Mouse (Mus musculus) hindbrain, embryonic 11.5 days (tissue): ENCODE data around the gene Igflr1. TPM values are rescaled to one million over a fixed set of nuclear protein-coding genes. Genes with fewer than 3 reads are reported as not detected.

ENCODE experiments used
- ATAC-seq: fragments of 200-750 bp; cut with Nextera tagmentation; 2 replicates; pipeline ENCODE4 v1.8.0; 2017; ENCODE audit warnings: mild to moderate bottlenecking, moderate TSS enrichment, moderate library complexity; ENCODE audit not compliant: low FRiP score
- DNase-seq: peaks from one replicate; pipeline ENCODE4 v3.0.0-alpha.2; 2015; ENCODE audit warnings: low spot score
- H3K27ac ChIP-seq: fragments of 300-500 bp; sonication (generic); 2 replicates; pipeline ENCODE4 v1.5.1; 2014; ENCODE audit warnings: mild to moderate bottlenecking, low read depth, low read length
- H3K27me3 ChIP-seq: fragments of 300-500 bp; sonication (generic); 2 replicates; pipeline ENCODE4 v1.6.1; 2014; ENCODE audit warnings: mild to moderate bottlenecking, low read length, moderate library complexity, mixed read lengths; ENCODE audit not compliant: control insufficient read depth, insufficient read depth
- H3K36me3 ChIP-seq: fragments of 300-500 bp; sonication (generic); 2 replicates; pipeline ENCODE4 v1.6.1; 2014; ENCODE audit warnings: mild to moderate bottlenecking, low read length, moderate library complexity, mixed read lengths; ENCODE audit not compliant: control insufficient read depth, insufficient read depth
- H3K4me1 ChIP-seq: fragments of 300-500 bp; sonication (generic); replicated peaks from 2 replicates; pipeline ENCODE4 v1.6.1; 2014; ENCODE audit warnings: low read length, mixed read lengths; ENCODE audit not compliant: control insufficient read depth, insufficient read depth
- H3K4me2 ChIP-seq: fragments of 300-500 bp; sonication (generic); replicated peaks from 2 replicates; pipeline ENCODE4 v1.6.1; 2014; ENCODE audit warnings: mild to moderate bottlenecking, low read depth, low read length
- H3K4me3 ChIP-seq: fragments of 300-500 bp; sonication (generic); 2 replicates; pipeline ENCODE4 v1.5.1; 2014; ENCODE audit warnings: low read depth, low read length
- H3K9ac ChIP-seq: fragments of 300-500 bp; sonication (generic); 2 replicates; pipeline ENCODE4 v1.6.1; 2014; ENCODE audit warnings: low read depth, low read length
- H3K9me3 ChIP-seq: fragments of 300-500 bp; sonication (generic); 2 replicates; pipeline ENCODE4 v1.6.1; 2016; ENCODE audit warnings: low read length; ENCODE audit not compliant: control insufficient read depth
- WGBS: fragments of 180-500 bp; shearing (Covaris S2); extraction: QIAGEN DNeasy Blood & Tissue Kit; methylation state at CpG from one replicate; pipeline ENCODE4 v1.1.7; 2014; 5-methylcytosine and 5-hydroxymethylcytosine counted together
- polyA plus RNA-seq: library from polyadenylated mRNA; unstranded; fragments of >200 nt; fragmentation: Nextera tagmentation; extraction: Ambion mirVana; gene quantifications from 2 replicates; pipeline ENCODE4 v1.2.1, GENCODE M21; 2014

Igflr1 gene
- polyA plus RNA-seq, 1 experiment from 2014 or later = 3.6 TPM

DNA sequence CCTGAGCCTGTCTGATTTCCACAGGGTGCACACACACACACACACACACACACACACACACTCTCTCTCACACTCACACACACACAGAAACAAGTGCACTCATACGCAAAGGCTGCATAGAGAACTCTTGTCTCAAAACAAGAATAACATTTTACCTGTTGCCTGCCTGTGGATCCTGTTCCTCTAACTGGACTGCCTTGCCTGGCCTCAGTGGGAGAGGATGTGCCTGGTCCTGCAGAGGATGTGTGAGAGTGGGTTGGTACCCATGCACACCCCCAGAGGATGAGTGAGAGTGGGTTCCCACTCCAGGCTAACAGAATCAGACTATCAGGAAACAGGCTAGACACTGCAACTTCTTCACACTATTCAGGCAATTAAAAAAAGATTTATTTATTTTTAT lies 14.6 kb upstream of the Igflr1 start:
- no peaks in the 10 kb centered on the region for H3K27me3 ChIP-seq
- H3K4me1 ChIP-seq = peaks cover 3% of the 10 kb centered on the region; the same call in 1 of the 2 replicates
- H3K4me3 ChIP-seq = no peak overlapping the region
- DNase-seq (no peak), ATAC-seq (no peak)
- H3K4me2 ChIP-seq = no peak overlapping the region
- no peaks in the 10 kb centered on the region for H3K9me3 ChIP-seq
- WGBS = 100% methylated on average over 1 of the region's 1 CpGs
- no peak overlapping the region for H3K27ac ChIP-seq
- H3K9ac ChIP-seq = no peak overlapping the region
- 0 out of 2 replicates have a peak, but pooled peaks cover 3% of the 10 kb centered on the region for H3K36me3 ChIP-seq

GRCm38 (mm10) chr7:30551445-30552101 lies 13.7 kb upstream of the Igflr1 start:
- Histone ChIP-seq H3K4me1 (peaks cover 3% of the 10 kb centered on the region; the same call in 1 of the 2 replicates), H3K36me3 (0 out of 2 replicates have a peak, but pooled peaks cover 3% of the 10 kb centered on the region), H3K27me3 (no peaks in the 10 kb centered on the region), H3K4me2 (peak overlapping the region; percentile 88), H3K27ac (peak overlapping the region; percentile 82), H3K9ac (peak overlapping the region; percentile 64), H3K4me3 (peak overlapping the region; percentile 56), H3K9me3 (no peaks in the 10 kb centered on the region)
- WGBS = 4% methylated on average over 10 of the region's 10 CpGs
- no peak for DNase-seq
- ATAC-seq = peak; percentile 74

GRCm38 (mm10) chr7:30552102-30553020 lies 12.9 kb upstream of the Igflr1 start, which contains the start of the genes Hspb6 and Proser3:
Gene Hspb6 (plus strand): TSS chr7:30552178.
Gene Proser3 (minus strand): TSS chr7:30552299.
- peak; percentile 95 for DNase-seq
- ATAC-seq = peak; percentile 94
- no peaks in the 10 kb centered on the region for H3K9me3 ChIP-seq
- H3K4me2 ChIP-seq = peak within 1 kb of the TSS; percentile 88
- no peaks in the 10 kb centered on the region for H3K27me3 ChIP-seq
- H3K4me3 ChIP-seq = peak within 1 kb of the TSS; percentile 56
- WGBS = 1% methylated on average over 44 of the region's 44 CpGs
- H3K36me3 ChIP-seq = 0 out of 2 replicates have a peak, but pooled peaks cover 5% of the 10 kb centered on the region
- peak within 1 kb of the TSS; percentile 82 for H3K27ac ChIP-seq
- H3K4me1 ChIP-seq = peaks cover 3% of the 10 kb centered on the region; the same call in 1 of the 2 replicates
- peak within 1 kb of the TSS; percentile 64 for H3K9ac ChIP-seq

DNA sequence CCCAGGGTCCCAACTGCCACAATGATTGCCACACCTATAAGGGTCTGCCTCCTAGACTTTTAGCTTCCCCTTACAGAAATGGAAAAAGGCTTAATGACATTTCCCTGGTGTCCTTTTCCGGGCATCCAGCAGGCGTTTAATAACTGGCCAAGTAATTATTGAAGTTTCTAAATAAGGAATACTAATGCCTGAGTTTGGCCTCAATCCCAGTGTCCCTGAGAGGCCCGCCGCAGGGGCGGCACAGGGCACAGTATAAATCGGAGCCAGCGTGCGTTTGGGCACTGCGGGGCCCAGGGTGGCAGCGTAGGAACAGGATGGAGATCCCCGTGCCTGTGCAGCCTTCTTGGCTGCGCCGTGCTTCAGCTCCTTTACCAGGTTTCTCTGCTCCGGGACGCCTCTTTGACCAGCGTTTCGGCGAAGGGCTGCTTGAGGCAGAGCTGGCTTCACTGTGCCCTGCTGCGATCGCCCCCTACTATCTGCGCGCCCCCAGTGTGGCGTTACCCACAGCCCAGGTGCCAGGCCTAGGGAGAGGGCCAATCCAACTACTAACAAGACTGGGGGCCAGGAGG lies 12.1 kb upstream of the Igflr1 start:
- H3K9ac ChIP-seq = peak overlapping the region; percentile 64
- 0 out of 2 replicates have a peak overlapping the region, but pooled peaks have one; percentile 11 for H3K27ac ChIP-seq
- 7% methylated on average over 23 of the region's 23 CpGs for WGBS
- no peaks in the 10 kb centered on the region for H3K9me3 ChIP-seq
- peak overlapping the region; percentile 88 for H3K4me2 ChIP-seq
- ATAC-seq (no peak), DNase-seq (peak; percentile 20)
- no peaks in the 10 kb centered on the region for H3K27me3 ChIP-seq
- peak overlapping the region; percentile 56 for H3K4me3 ChIP-seq
- 0 out of 2 replicates have a peak, but pooled peaks cover 5% of the 10 kb centered on the region for H3K36me3 ChIP-seq
- H3K4me1 ChIP-seq = peaks cover 3% of the 10 kb centered on the region

GRCm38 (mm10) chr7:30553810-30554584 lies 11.2 kb upstream of the Igflr1 start:
- 0 out of 2 replicates have a peak, but pooled peaks cover 5% of the 10 kb centered on the region for H3K36me3 ChIP-seq
- peaks cover 3% of the 10 kb centered on the region for H3K4me1 ChIP-seq
- H3K9me3 ChIP-seq = no peaks in the 10 kb centered on the region
- peak overlapping the region; percentile 64; the same call in 1 of the 2 replicates for H3K9ac ChIP-seq
- H3K27ac ChIP-seq = no peak overlapping the region
- H3K4me3 ChIP-seq = peak overlapping the region; percentile 56; the same call in 1 of the 2 replicates
- peak overlapping the region; percentile 88 for H3K4me2 ChIP-seq
- WGBS = 87% methylated on average over 22 of the region's 22 CpGs
- ATAC-seq = no peak
- no peak for DNase-seq
- H3K27me3 ChIP-seq = no peaks in the 10 kb centered on the region

GRCm38 (mm10) chr7:30556894-30557536 lies 8.2 kb upstream of the Igflr1 start:
- Histone ChIP-seq H3K4me1 (peaks cover 3% of the 10 kb centered on the region), H3K9ac (no peak overlapping the region), H3K27ac (no peak overlapping the region), H3K36me3 (0 out of 2 replicates have a peak, but pooled peaks cover 5% of the 10 kb centered on the region), H3K4me3 (no peak overlapping the region), H3K9me3 (no peaks in the 10 kb centered on the region), H3K4me2 (no peak overlapping the region), H3K27me3 (no peaks in the 10 kb centered on the region)
- DNase-seq (peak; percentile 37), ATAC-seq (no peak)
- WGBS = 94% methylated on average over 18 of the region's 18 CpGs

- Histone ChIP-seq H3K27me3 (no peaks in the 10 kb centered on the region), H3K9me3 (no peaks in the 10 kb centered on the region), H3K4me3 (peak overlapping the region; percentile 38; the same call in 1 of the 2 replicates), H3K4me2 (no peak overlapping the region; the same call in 1 of the 2 replicates), H3K9ac (no peak overlapping the region; the same call in 1 of the 2 replicates), H3K4me1 (peaks cover 3% of the 10 kb centered on the region), H3K36me3 (0 out of 2 replicates have a peak, but pooled peaks cover 5% of the 10 kb centered on the region), H3K27ac (no peak overlapping the region)
- no peak for ATAC-seq
- no peak for DNase-seq
- WGBS = 87% methylated on average over 13 of the region's 13 CpGs
Measured at GRCm38 (mm10) chr7:30557901-30558514, 7.2 kb upstream of the Igflr1 start.
